Mouse (Mus musculus) skeletal muscle tissue, adult 2 months (tissue): ENCODE measurements around the gene Cpeb1.

ENCODE experiments used
- DNase-seq: peaks from one replicate; pipeline ENCODE4 v3.0.0-alpha.2; 2012; ENCODE audit warnings: low read depth, low spot score

The Cpeb1 gene

DNA sequence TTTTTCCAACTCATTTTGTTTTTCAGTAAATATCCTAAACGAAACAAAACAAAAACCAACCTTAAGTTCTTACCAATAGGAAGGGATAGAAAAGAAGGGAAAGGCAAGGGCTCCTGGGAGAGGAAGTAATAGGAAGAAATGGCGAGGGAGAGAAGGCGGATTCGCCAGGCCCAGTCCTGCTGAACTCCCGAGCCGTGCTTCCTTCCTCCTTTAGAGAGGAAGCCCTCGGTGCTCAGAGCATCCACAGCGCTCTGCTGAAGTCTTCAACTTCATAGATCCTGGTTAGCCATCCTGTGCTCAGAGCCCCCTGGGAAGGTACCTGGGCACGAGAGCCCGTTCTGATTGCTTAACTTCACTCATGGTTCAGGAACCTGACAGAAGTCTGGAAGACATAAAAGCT is 127.6 kb downstream of the Cpeb1 start:
- no peak for DNase-seq

DNA sequence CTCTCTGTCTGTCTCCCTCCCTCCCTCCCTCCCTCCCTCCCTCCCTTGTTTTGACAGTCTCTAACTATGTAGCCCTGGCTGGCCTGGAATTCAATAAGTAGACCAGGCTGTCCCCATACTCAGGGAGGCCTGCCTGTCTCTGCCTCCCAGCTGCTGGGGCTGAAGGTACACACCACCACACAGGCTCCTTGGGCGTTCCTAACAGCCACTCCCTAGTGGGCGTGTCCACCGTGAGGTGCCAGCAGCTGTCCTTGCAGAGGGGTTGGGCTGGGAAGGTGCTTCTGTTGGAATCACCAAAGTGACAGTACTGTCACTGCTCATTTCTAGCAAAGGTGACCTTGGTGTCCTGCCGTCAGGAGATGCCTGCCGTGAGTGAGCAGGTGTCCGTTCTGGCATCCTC is 128.4 kb downstream of the Cpeb1 start:
- no peak for DNase-seq

DNA sequence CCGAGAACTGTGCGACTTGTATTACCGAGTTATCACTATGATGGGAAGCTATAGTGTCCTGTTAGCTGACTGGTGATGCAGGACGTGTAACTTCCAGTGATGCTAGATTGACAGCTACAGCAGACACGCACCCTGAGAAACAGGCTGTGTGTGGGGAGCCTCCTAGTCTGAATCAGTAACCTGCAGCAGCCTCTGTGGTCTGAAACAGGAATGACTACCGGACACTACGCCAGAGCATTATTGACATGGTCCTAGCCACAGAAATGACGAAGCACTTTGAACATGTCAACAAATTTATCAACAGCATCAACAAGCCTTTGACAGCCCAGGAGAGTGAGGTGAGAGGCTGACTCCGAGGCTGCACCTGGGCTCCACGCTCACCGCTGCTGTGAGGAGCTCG is 129.2 kb downstream of the Cpeb1 start:
- DNase-seq: no peak

DNA sequence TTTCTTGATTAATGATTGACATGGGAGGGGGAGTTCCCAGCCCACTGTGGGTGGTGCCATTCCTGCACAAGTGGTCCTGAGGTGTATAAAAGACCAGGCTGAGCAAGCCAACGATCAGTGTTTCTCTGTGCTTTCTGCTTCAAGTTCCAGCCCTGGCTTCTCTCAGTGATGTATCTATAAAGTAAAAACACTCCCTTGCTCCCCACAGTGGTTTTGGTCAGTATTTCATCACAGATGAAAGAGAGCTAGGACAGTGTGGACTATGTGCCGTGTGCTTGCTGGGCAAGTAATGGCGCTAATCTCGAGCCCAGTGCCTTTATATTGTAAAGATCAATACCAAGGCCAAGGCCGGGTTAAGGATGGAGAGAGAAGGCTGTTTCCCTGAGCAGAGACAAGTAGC is 133.5 kb downstream of the Cpeb1 start:
- DNase-seq: no peak

- DNase-seq: no peak
Measured at GRCm38 (mm10) chr7:81319749-81320148, 135.5 kb downstream of the Cpeb1 start.

DNA sequence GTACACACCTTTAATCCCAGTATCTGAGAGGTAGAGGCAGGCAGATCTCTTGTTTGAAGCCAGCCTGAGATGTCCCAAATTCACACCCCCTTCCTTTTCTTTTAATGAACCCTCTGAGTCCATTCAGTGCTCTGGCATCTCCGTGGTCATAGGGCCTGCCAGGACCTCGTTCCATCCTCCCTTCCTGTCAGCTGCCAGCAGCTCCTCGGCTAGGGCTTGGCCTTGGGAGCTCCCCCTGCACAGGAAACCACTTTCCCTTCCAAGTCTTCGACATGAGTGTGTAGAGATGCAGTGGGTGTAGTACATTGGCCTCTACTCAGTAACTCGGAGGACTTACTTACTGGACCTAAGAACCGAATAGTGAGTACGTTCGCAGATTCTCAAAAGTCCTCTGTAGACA is 139.7 kb downstream of the Cpeb1 start:
- DNase-seq: peak; percentile 32

GRCm38 (mm10) chr7:81311581-81311980 is 143.7 kb downstream of the Cpeb1 start:
- DNase-seq: no peak

DNA sequence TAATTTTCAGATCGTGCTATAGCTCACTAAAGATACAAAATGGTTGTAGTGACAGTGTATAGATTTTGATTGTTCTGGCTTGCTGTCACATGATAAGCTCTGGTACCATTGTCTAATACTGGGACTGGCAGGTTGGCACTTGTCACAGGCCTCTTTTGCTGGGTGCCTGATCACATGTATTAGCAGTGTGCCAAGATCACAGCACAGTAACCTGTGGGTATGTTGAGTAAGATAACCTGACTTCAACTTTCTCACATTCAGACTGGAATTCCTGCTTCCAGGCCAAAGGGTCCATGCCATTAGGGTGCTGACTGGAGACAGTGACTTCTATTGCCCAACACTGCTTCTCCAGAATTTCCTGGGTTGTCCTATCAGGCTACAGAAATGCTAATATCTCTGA is 144.1 kb downstream of the Cpeb1 start:
- no peak for DNase-seq

DNA sequence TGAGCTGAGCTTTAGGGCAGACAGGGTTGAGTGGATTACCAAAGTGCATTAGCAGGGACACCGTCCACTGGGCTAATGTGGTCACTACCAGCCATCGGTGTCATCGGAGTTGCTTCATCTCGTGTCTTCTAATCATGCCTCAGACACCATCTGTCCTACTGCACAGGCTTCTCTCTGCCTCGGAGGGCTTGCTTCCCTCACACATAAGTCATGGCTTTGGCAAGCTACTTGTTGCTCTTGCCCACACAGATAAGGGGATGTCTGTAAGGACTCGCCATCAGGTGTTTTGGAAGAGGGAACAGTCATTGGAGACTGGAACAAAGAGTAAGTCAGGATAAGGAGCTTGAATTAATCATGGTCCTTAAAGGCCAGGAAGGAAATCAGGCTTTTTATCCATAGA is 146.0 kb downstream of the Cpeb1 start:
- no peak for DNase-seq

DNA sequence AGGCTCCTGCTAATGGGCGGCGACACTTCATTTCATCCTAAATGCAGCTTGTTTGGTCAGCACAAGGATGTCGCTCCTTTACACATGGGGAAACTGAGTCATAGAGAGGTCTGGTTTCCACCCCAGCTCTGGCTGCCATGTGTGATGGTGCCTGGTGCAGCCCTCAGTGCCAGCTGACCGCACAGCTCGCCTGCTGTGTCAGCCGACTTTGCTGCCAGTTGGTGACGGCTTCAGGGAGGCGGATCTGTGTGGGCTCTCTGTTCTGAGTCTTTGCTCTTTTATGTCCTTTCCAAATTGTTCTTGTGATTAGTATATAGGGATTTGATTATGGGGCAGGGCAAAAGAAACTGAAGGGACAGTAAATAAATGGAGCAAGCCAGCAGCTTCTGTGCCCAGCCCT is 147.5 kb downstream of the Cpeb1 start:
- no peak for DNase-seq

DNA sequence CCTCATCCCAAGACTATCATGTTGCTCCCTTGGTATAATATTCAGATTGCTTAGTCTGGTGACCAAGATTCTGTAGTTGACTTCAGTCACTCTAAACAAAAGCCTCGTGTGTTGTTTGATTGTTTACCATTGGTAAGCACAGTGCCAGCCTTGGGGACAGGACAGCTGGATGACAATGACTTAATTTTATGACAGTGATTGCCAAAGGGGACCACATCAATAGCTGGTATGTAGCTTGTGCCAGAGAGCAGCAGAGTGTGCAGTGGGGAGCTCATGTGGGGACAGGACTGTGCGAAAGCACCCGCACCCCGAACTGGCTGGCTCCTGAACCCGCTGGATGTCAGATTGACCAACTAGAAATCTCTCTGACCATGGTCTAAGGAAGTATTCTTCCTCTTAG is 150.6 kb downstream of the Cpeb1 start:
- no peak for DNase-seq

- DNase-seq: no peak
Measured at GRCm38 (mm10) chr7:81304100-81304499, 151.2 kb downstream of the Cpeb1 start.

DNA sequence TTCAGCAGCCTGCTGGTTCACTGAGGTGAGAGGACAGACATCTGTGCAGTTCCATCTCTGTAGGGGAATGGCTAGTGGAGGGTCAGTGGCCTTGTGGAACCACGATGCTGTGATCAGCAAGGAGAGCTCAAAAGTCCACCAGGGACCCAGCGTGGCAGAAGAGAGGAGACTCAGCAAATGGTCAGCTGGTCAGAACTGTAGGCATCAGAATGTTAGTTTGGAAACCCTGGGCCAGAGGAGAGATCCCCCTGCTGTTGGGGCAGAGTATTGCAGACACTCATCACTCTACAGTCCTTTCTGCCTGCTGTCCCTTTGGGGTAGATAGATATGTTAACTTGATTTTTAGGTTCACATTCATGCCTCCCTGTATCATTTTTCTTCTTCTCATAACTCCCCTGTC is 151.6 kb downstream of the Cpeb1 start:
- peak; percentile 15 for DNase-seq

DNA sequence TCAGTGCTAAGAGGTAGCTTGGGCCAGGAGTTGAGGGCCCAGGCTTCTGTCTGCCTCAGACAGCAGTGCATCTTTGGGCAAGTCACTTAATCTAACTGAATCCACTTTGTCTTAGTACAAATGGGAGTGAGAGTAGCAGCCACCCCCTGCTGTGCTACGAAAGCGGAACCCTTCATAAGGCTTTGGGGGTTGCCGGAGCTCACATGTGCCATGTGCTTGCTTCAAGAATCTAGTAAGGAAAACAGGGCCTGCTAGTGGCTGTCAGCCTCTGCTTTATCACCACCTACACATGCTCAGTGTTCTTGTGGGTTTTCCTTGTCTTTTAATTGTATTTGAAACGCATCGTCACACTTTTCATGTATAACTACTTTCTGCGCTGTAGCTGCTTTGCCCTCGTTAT is 153.9 kb downstream of the Cpeb1 start:
- no peak for DNase-seq

DNA sequence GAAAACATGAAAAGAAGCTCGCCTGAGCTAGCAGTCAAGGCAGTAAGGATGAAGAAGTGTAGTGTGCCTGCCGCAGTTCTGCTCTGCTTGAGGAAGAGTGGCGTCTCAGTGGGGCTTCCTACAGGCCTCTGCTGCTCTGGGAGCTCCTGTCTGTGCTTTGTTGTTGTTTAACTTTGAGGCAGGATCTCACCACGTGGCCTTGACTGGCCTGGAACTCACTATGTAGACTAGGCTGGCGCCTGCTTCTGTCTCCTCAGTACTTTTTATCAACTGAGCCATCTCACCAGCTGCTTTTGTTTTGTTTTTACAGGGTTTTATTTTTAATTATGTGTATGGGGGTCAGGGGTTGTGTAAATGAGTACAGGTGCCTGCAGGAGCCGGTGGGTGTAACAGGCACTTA is 157.1 kb downstream of the Cpeb1 start:
- no peak for DNase-seq
